Mouse (Mus musculus) midbrain, embryonic 15.5 days (tissue): ENCODE measurements around the gene Csnk1e. TPM values are rescaled to one million over a fixed set of nuclear protein-coding genes. Genes with fewer than 3 reads are reported as not detected.

Experiments used
- ATAC-seq: fragments of 200-750 bp; cut with Nextera tagmentation; replicated peaks from 2 replicates; pipeline ENCODE4 v1.8.0; 2017; ENCODE audit warnings: moderate TSS enrichment
- H3K27ac ChIP-seq: fragments of 300-500 bp; sonication (generic); 2 replicates; pipeline ENCODE4 v1.5.1; 2015; ENCODE audit warnings: mild to moderate bottlenecking, inconsistent platforms
- H3K27me3 ChIP-seq: fragments of 300-500 bp; sonication (generic); replicated peaks from 2 replicates; pipeline ENCODE4 v1.6.1; 2015; ENCODE audit warnings: inconsistent platforms
- H3K36me3 ChIP-seq: fragments of 300-500 bp; sonication (generic); replicated peaks from 2 replicates; pipeline ENCODE4 v1.6.1; 2015; ENCODE audit warnings: inconsistent platforms
- H3K4me1 ChIP-seq: fragments of 300-500 bp; sonication (generic); 2 replicates; pipeline ENCODE4 v1.6.1; 2015; ENCODE audit warnings: inconsistent platforms
- H3K4me2 ChIP-seq: fragments of 300-500 bp; sonication (generic); 2 replicates; pipeline ENCODE4 v1.6.1; 2015; ENCODE audit warnings: inconsistent platforms, mild to moderate bottlenecking, moderate library complexity
- H3K4me3 ChIP-seq: fragments of 300-500 bp; sonication (generic); 2 replicates; pipeline ENCODE4 v1.5.1; 2015; ENCODE audit warnings: mild to moderate bottlenecking, inconsistent platforms
- H3K9ac ChIP-seq: fragments of 300-500 bp; sonication (generic); 2 replicates; pipeline ENCODE4 v1.6.1; 2015; ENCODE audit warnings: mild to moderate bottlenecking, inconsistent platforms
- H3K9me3 ChIP-seq: fragments of 300-500 bp; sonication (generic); 2 replicates; pipeline ENCODE4 v1.6.1; 2016; ENCODE audit warnings: inconsistent platforms
- whole genome bisulfite sequencing: fragments of 180-500 bp; shearing (Covaris S2); methylation state at CpG from one replicate; pipeline ENCODE4 v1.1.7; 2015; ENCODE audit warnings: mixed read lengths; 5-methylcytosine and 5-hydroxymethylcytosine counted together
- polyA plus RNA-seq: library from polyadenylated mRNA; unstranded; fragments of >200 nt; fragmentation: Nextera tagmentation; extraction: Ambion mirVana; gene quantifications from 2 replicates; pipeline ENCODE4 v1.2.1, GENCODE M21; 2015

The Csnk1e gene
- polyA plus RNA-seq, 1 experiment from 2014 or later = 284 TPM

- Histone ChIP-seq H3K9ac (no peak overlapping the region), H3K27ac (no peak overlapping the region), H3K27me3 (no peaks in the 10 kb centered on the region), H3K4me2 (no peak overlapping the region), H3K4me3 (no peak overlapping the region), H3K9me3 (no peaks in the 10 kb centered on the region), H3K36me3 (peaks cover 10% of the 10 kb centered on the region), H3K4me1 (no peaks in the 10 kb centered on the region)
- 83% methylated on average over 4 of the region's 4 CpGs for WGBS
- no peak for ATAC-seq
Observed at GRCm38 (mm10) chr15:79414513-79414912, 40.9 kb downstream of the Csnk1e start.

DNA sequence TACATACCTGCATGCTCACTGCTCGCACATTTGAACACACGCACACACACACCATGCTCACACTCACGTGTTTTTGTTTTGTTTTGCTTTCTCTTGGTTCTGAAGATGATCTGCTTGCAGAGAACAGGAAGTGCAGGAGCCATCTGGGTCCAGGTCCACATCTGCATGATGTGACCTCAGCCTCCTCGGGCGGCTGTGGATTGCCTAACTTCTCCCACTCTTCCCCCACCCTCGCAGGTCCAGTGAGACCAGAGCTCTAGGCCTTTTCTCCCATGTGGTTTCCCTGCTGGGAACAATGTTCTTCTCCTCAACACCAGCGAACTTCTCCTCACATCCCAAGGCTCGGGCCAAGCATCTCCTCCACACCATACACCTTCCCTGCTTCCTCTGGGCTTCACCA is 41.6 kb downstream of the Csnk1e start:
- Histone ChIP-seq H3K4me1 (no peaks in the 10 kb centered on the region), H3K4me2 (no peak overlapping the region), H3K9ac (no peak overlapping the region), H3K27ac (no peak overlapping the region), H3K36me3 (peaks cover 5% of the 10 kb centered on the region), H3K4me3 (no peak overlapping the region), H3K9me3 (no peaks in the 10 kb centered on the region), H3K27me3 (no peaks in the 10 kb centered on the region)
- WGBS = 86% methylated on average over 8 of the region's 8 CpGs
- ATAC-seq = no peak

GRCm38 (mm10) chr15:79413201-79413600 is 42.2 kb downstream of the Csnk1e start:
- Histone ChIP-seq H3K4me3 (no peak overlapping the region), H3K27ac (no peak overlapping the region), H3K4me1 (no peaks in the 10 kb centered on the region), H3K9ac (no peak overlapping the region), H3K9me3 (no peaks in the 10 kb centered on the region), H3K27me3 (no peaks in the 10 kb centered on the region), H3K36me3 (0 out of 2 replicates have a peak, but pooled peaks cover 2% of the 10 kb centered on the region), H3K4me2 (no peak overlapping the region)
- no peak for ATAC-seq
- 94% methylated on average over 3 of the region's 3 CpGs for WGBS

- Histone ChIP-seq H3K9me3 (no peaks in the 10 kb centered on the region), H3K27me3 (no peaks in the 10 kb centered on the region), H3K4me1 (no peaks in the 10 kb centered on the region), H3K27ac (no peak overlapping the region), H3K4me3 (no peak overlapping the region), H3K36me3 (no peaks in the 10 kb centered on the region), H3K9ac (no peak overlapping the region), H3K4me2 (no peak overlapping the region)
- no peak for ATAC-seq
- WGBS = 65% methylated on average over 10 of the region's 10 CpGs
Observed at GRCm38 (mm10) chr15:79411363-79412065, 43.9 kb downstream of the Csnk1e start.

DNA sequence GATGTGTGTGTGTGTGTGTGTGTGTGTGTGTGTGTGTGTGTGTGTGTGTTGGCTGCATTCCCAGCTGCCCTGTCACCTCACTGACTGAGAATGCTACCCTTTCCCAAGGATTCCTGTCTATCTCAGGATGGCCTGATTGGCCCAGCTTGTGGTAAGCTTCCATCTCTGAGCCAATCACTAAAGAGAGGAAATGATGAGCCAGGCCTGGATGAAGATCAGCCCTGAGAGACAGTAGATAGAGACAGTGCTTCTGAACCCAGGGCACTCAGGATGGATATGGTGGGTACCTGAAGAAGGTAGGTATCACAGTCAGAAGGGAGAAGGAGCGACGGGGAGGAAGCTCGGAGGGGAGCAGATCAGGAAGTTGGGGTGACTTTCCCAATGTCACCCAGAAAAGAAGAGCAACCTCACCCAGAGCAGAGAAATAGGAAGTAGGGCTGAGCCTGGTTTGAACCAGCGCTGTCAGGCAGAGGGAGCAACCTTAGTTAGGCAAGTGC is 46.2 kb downstream of the Csnk1e start:
- 91% methylated on average over 4 of the region's 4 CpGs for WGBS

DNA sequence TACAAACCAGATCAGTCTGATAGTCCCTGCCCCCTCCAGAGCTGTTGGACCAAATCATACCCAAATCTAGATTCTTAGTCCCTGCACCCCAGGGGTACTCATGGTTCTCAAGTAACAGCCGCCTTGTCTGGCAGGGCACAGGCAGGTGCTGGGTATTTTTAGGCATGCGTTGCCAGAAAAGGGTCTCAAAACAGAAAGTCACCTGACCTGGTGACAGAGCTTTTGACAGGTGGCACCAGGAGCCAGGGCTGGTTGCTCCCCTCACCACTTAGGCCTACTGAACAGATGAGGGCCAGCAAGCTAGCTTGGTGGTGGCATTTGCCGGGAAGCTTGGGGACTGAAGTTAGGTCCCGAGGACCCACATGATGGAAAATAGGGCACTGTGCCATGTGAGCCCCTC is 48.8 kb downstream of the Csnk1e start:
- no peak for ATAC-seq
- Histone ChIP-seq H3K4me2 (no peak overlapping the region), H3K36me3 (no peaks in the 10 kb centered on the region), H3K4me1 (peaks cover 16% of the 10 kb centered on the region), H3K9me3 (no peaks in the 10 kb centered on the region), H3K27ac (no peak overlapping the region), H3K9ac (no peak overlapping the region), H3K4me3 (no peak overlapping the region), H3K27me3 (no peaks in the 10 kb centered on the region)
- WGBS = 84% methylated on average over 4 of the region's 4 CpGs

More for the DNA sequence above, 46.2 kb downstream of the Csnk1e start:
- H3K36me3 ChIP-seq = no peaks in the 10 kb centered on the region
- no peaks in the 10 kb centered on the region for H3K27me3 ChIP-seq
- no peak overlapping the region for H3K4me3 ChIP-seq
- no peak for ATAC-seq
- no peaks in the 10 kb centered on the region; the same call in 1 of the 2 replicates for H3K4me1 ChIP-seq
- H3K27ac ChIP-seq = no peak overlapping the region
- H3K9me3 ChIP-seq = no peaks in the 10 kb centered on the region
- no peak overlapping the region for H3K9ac ChIP-seq
- H3K4me2 ChIP-seq = no peak overlapping the region

GRCm38 (mm10) chr15:79404277-79404676 is 51.1 kb downstream of the Csnk1e start:
- 79% methylated on average over 1 of the region's 1 CpGs for WGBS
- peaks cover 38% of the 10 kb centered on the region for H3K4me1 ChIP-seq
- no peaks in the 10 kb centered on the region for H3K27me3 ChIP-seq
- no peaks in the 10 kb centered on the region for H3K9me3 ChIP-seq
- no peak overlapping the region for H3K27ac ChIP-seq
- no peak overlapping the region; the same call in 1 of the 2 replicates for H3K9ac ChIP-seq
- H3K4me3 ChIP-seq = no peak overlapping the region
- ATAC-seq = no peak
- no peaks in the 10 kb centered on the region for H3K36me3 ChIP-seq
- H3K4me2 ChIP-seq = no peak overlapping the region

DNA sequence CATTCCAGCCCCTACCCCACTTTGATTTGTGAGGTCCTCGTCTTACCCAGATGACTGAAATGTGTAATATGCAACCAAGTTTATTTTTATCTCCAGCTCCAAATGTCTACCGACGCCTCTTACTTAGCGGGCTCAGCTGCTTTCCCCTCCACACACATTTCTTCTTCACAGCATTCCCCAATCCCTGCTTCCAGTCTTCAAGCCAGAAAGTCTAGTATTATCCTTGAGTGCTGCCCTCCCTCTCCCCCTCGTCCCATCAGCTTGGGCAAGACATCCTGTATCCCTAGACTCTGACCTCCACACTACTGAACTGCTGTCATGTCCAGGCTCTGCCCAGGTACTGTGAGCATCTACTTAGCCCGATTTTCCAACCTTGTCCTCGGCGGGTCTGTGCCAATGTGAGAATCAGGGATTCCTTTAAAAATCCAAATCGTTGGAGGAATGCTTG is 51.6 kb downstream of the Csnk1e start:
- Histone ChIP-seq H3K9me3 (no peaks in the 10 kb centered on the region), H3K4me3 (peak overlapping the region; percentile 87), H3K4me2 (peak overlapping the region; percentile 89), H3K27ac (peak overlapping the region; percentile 78), H3K36me3 (no peaks in the 10 kb centered on the region), H3K27me3 (no peaks in the 10 kb centered on the region), H3K4me1 (peaks cover 41% of the 10 kb centered on the region), H3K9ac (peak overlapping the region; percentile 85)
- no peak for ATAC-seq
- 22% methylated on average over 9 of the region's 9 CpGs for WGBS

DNA sequence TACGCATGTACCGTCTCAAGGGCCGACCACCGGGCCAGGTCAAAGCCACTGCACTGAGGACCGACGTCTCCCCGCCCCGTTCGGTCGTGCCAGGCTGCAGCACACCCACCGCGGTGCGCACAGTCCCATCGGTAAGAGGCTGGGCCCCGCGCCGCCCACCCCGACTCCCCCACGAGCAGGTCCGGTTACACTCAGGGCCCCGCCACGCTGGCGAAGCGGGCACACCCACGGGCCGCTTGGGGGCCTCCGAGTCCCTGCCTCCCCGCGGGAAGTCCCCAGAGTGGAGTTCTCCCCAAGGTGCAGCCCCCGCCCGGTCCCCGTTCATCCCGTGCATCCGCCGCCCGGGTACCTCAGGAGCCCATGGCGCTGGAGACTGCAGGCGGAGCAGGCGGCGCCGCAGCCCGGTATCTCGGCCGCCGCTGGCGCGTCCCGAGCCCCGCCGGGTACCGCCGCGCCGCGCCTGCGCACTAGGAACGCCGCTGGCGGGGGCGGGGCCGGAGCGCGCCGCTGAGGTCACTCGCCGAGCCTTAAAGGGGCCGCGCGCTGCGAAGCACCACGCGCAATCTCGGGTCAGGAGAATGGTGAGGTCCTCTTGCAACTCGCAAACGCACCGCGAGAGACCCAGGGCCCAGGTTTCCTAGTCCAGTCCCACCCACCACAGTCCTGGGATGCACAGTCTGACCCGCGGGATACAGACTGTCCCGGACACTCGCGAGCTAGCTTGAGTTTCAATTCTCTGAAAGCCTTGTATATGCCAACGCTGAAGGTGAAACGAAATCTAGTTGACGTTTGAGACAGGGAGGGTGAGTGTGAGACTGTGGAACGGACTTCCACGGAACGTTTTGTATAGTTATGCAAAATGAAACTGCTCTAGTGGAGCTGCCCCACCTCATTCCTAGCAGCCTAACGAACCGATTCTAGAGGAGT is 52.3 kb downstream of the Csnk1e start, which contains the start of gene Tmem184b:
Gene Tmem184b (minus strand): TSS at position 734 of the 927 bp plus-strand sequence.
- no peaks in the 10 kb centered on the region for H3K27me3 ChIP-seq
- peak within 1 kb of the TSS; percentile 78 for H3K27ac ChIP-seq
- H3K4me2 ChIP-seq = peak within 1 kb of the TSS; percentile 89
- under 1% methylated on average over 66 of the region's 90 CpGs for WGBS
- H3K9ac ChIP-seq = peak within 1 kb of the TSS; percentile 85
- no peaks in the 10 kb centered on the region for H3K36me3 ChIP-seq
- no peaks in the 10 kb centered on the region for H3K9me3 ChIP-seq
- H3K4me3 ChIP-seq = peak within 1 kb of the TSS; percentile 87
- ATAC-seq = peak; percentile 88
- peaks cover 41% of the 10 kb centered on the region for H3K4me1 ChIP-seq

- Histone ChIP-seq H3K27ac (peak overlapping the region; percentile 78; the same call in 1 of the 2 replicates), H3K36me3 (no peaks in the 10 kb centered on the region), H3K9ac (peak overlapping the region; percentile 85), H3K4me2 (peak overlapping the region; percentile 89), H3K27me3 (no peaks in the 10 kb centered on the region), H3K4me3 (peak overlapping the region; percentile 87), H3K4me1 (peaks cover 41% of the 10 kb centered on the region), H3K9me3 (no peaks in the 10 kb centered on the region)
- no peak for ATAC-seq
- WGBS = 18% methylated on average over 5 of the region's 5 CpGs
Observed at GRCm38 (mm10) chr15:79402176-79402575, 53.2 kb downstream of the Csnk1e start.

GRCm38 (mm10) chr15:79400975-79401365 is 54.4 kb downstream of the Csnk1e start:
- Histone ChIP-seq H3K4me2 (peak overlapping the region; percentile 89), H3K4me3 (no peak overlapping the region), H3K27ac (no peak overlapping the region), H3K36me3 (no peaks in the 10 kb centered on the region), H3K9ac (peak overlapping the region; percentile 25; the same call in 1 of the 2 replicates), H3K9me3 (no peaks in the 10 kb centered on the region), H3K4me1 (peaks cover 41% of the 10 kb centered on the region), H3K27me3 (no peaks in the 10 kb centered on the region)
- no peak for ATAC-seq
- WGBS = 50% methylated on average over 7 of the region's 7 CpGs
